Mouse (Mus musculus): ENCODE data around the gene Zfyve21. TPM values are rescaled to one million over a fixed set of nuclear protein-coding genes. Genes with fewer than 3 reads are reported as not detected.

The Zfyve21 gene
- 64.5 and 67.3 TPM in 2 replicates for polyA plus RNA-seq (2014; fragmentation: Nextera tagmentation; extraction: Ambion mirVana)

- Histone ChIP-seq H3K4me2 (ENCODE audit: low read depth) (peak within 1 kb of the TSS; percentile 83), H3K27ac (ENCODE audit: low read depth, low read length) (peak within 1 kb of the TSS; percentile 67), H3K4me3 (ENCODE audit: low read depth, low read length) (peak within 1 kb of the TSS; percentile 78), H3K27me3 (ENCODE audit: control insufficient read depth, insufficient read depth, low read length) (no peaks in the 10 kb centered on the region), H3K4me1 (ENCODE audit: control insufficient read depth, insufficient read depth, low read length) (peaks cover 22% of the 10 kb centered on the region), H3K36me3 (ENCODE audit: control insufficient read depth, insufficient read depth, low read length) (no peaks in the 10 kb centered on the region), H3K9me3 (ENCODE audit: control insufficient read depth, low read length) (no peaks in the 10 kb centered on the region), H3K9ac (ENCODE audit: low read length) (peak within 1 kb of the TSS; percentile 79)
- WGBS, result 0% methylated on average over 82 of the region's 87 CpGs
- ATAC-seq (ENCODE audit: insufficient read depth, low FRiP score, low TSS enrichment) (peak; percentile 99), DNase-seq (ENCODE audit: low spot score) (peak; percentile 98)
These were observed at the start of gene Zfyve21, which contains the start of gene Xrcc3 for GRCm38 (mm10) chr12:111813766-111814617. Gene Zfyve21, plus strand, starts transcription at chr12:111814170. Gene Xrcc3, minus strand, starts transcription at chr12:111813873.

- peak; percentile 38 for DNase-seq (ENCODE audit: low spot score)
- H3K4me1 ChIP-seq (ENCODE audit: control insufficient read depth, insufficient read depth, low read length), result peaks cover 21% of the 10 kb centered on the region
- whole genome bisulfite sequencing, result 36% methylated on average over 16 of the region's 16 CpGs
- H3K4me3 ChIP-seq (ENCODE audit: low read depth, low read length), result no peak overlapping the region
- H3K36me3 ChIP-seq (ENCODE audit: control insufficient read depth, insufficient read depth, low read length), result no peaks in the 10 kb centered on the region; the same call in 1 of the 2 replicates
- H3K27me3 ChIP-seq (ENCODE audit: control insufficient read depth, insufficient read depth, low read length), result no peaks in the 10 kb centered on the region
- peak overlapping the region; percentile 27; the same call in 1 of the 2 replicates for H3K4me2 ChIP-seq (ENCODE audit: low read depth)
- peak overlapping the region; percentile 31; the same call in 1 of the 2 replicates for H3K9ac ChIP-seq (ENCODE audit: low read length)
- H3K27ac ChIP-seq (ENCODE audit: low read depth, low read length), result 0 out of 2 replicates have a peak overlapping the region, but pooled peaks have one; percentile 23
- H3K9me3 ChIP-seq (ENCODE audit: control insufficient read depth, low read length), result no peaks in the 10 kb centered on the region
- 0 out of 2 replicates have a peak, but pooled peaks have one; percentile 45 for ATAC-seq (ENCODE audit: insufficient read depth, low FRiP score, low TSS enrichment)
These were observed 47.4 kb upstream of the Zfyve21 start for GRCm38 (mm10) chr12:111766313-111767236.

GRCm38 (mm10) chr12:111768322-111768928 lies 45.5 kb upstream of the Zfyve21 start:
- DNase-seq (ENCODE audit: low spot score) (no peak), ATAC-seq (ENCODE audit: insufficient read depth, low FRiP score, low TSS enrichment) (no peak)
- no peak overlapping the region for H3K4me3 ChIP-seq (ENCODE audit: low read depth, low read length)
- H3K4me2 ChIP-seq (ENCODE audit: low read depth), result no peak overlapping the region
- no peaks in the 10 kb centered on the region for H3K9me3 ChIP-seq (ENCODE audit: control insufficient read depth, low read length)
- H3K36me3 ChIP-seq (ENCODE audit: control insufficient read depth, insufficient read depth, low read length), result peaks cover 7% of the 10 kb centered on the region
- 92% methylated on average over 10 of the region's 10 CpGs for WGBS
- peaks cover 21% of the 10 kb centered on the region for H3K4me1 ChIP-seq (ENCODE audit: control insufficient read depth, insufficient read depth, low read length)
- H3K9ac ChIP-seq (ENCODE audit: low read length), result no peak overlapping the region
- no peaks in the 10 kb centered on the region for H3K27me3 ChIP-seq (ENCODE audit: control insufficient read depth, insufficient read depth, low read length)
- H3K27ac ChIP-seq (ENCODE audit: low read depth, low read length), result no peak overlapping the region

GRCm38 (mm10) chr12:111769306-111769705 lies 44.7 kb upstream of the Zfyve21 start:
- WGBS, result 42% methylated on average over 10 of the region's 10 CpGs
- H3K4me2 ChIP-seq (ENCODE audit: low read depth), result no peak overlapping the region
- H3K4me1 ChIP-seq (ENCODE audit: control insufficient read depth, insufficient read depth, low read length), result peaks cover 21% of the 10 kb centered on the region
- no peak overlapping the region for H3K27ac ChIP-seq (ENCODE audit: low read depth, low read length)
- H3K9me3 ChIP-seq (ENCODE audit: control insufficient read depth, low read length), result no peaks in the 10 kb centered on the region
- no peaks in the 10 kb centered on the region for H3K27me3 ChIP-seq (ENCODE audit: control insufficient read depth, insufficient read depth, low read length)
- peaks cover 8% of the 10 kb centered on the region for H3K36me3 ChIP-seq (ENCODE audit: control insufficient read depth, insufficient read depth, low read length)
- DNase-seq (ENCODE audit: low spot score), result no peak
- no peak for ATAC-seq (ENCODE audit: insufficient read depth, low FRiP score, low TSS enrichment)
- no peak overlapping the region for H3K4me3 ChIP-seq (ENCODE audit: low read depth, low read length)
- no peak overlapping the region for H3K9ac ChIP-seq (ENCODE audit: low read length)

GRCm38 (mm10) chr12:111769816-111770577 lies 44.0 kb upstream of the Zfyve21 start:
- ATAC-seq (ENCODE audit: insufficient read depth, low FRiP score, low TSS enrichment), result no peak
- Histone ChIP-seq H3K4me1 (ENCODE audit: control insufficient read depth, insufficient read depth, low read length) (peaks cover 21% of the 10 kb centered on the region), H3K27me3 (ENCODE audit: control insufficient read depth, insufficient read depth, low read length) (no peaks in the 10 kb centered on the region), H3K36me3 (ENCODE audit: control insufficient read depth, insufficient read depth, low read length) (peaks cover 14% of the 10 kb centered on the region), H3K9ac (ENCODE audit: low read length) (no peak overlapping the region), H3K4me2 (ENCODE audit: low read depth) (no peak overlapping the region), H3K9me3 (ENCODE audit: control insufficient read depth, low read length) (no peaks in the 10 kb centered on the region), H3K27ac (ENCODE audit: low read depth, low read length) (no peak overlapping the region), H3K4me3 (ENCODE audit: low read depth, low read length) (no peak overlapping the region)
- 72% methylated on average over 8 of the region's 9 CpGs for WGBS
- no peak for DNase-seq (ENCODE audit: low spot score)

GRCm38 (mm10) chr12:111770651-111771050 lies 43.3 kb upstream of the Zfyve21 start:
- H3K9me3 ChIP-seq (ENCODE audit: control insufficient read depth, low read length), result no peaks in the 10 kb centered on the region
- H3K4me2 ChIP-seq (ENCODE audit: low read depth), result no peak overlapping the region
- no peak overlapping the region for H3K9ac ChIP-seq (ENCODE audit: low read length)
- H3K27ac ChIP-seq (ENCODE audit: low read depth, low read length), result no peak overlapping the region
- WGBS, result 91% methylated on average over 10 of the region's 10 CpGs
- peaks cover 19% of the 10 kb centered on the region for H3K4me1 ChIP-seq (ENCODE audit: control insufficient read depth, insufficient read depth, low read length)
- no peak overlapping the region for H3K4me3 ChIP-seq (ENCODE audit: low read depth, low read length)
- ATAC-seq (ENCODE audit: insufficient read depth, low FRiP score, low TSS enrichment), result no peak
- H3K36me3 ChIP-seq (ENCODE audit: control insufficient read depth, insufficient read depth, low read length), result peaks cover 14% of the 10 kb centered on the region
- no peak for DNase-seq (ENCODE audit: low spot score)
- no peaks in the 10 kb centered on the region for H3K27me3 ChIP-seq (ENCODE audit: control insufficient read depth, insufficient read depth, low read length)

GRCm38 (mm10) chr12:111774156-111774555 lies 39.8 kb upstream of the Zfyve21 start:
- peaks cover 34% of the 10 kb centered on the region for H3K36me3 ChIP-seq (ENCODE audit: control insufficient read depth, insufficient read depth, low read length)
- no peak for ATAC-seq (ENCODE audit: insufficient read depth, low FRiP score, low TSS enrichment)
- H3K27ac ChIP-seq (ENCODE audit: low read depth, low read length), result no peak overlapping the region

More at GRCm38 (mm10) chr12:111774156-111774555, 39.8 kb upstream of the Zfyve21 start:
- no peak for DNase-seq (ENCODE audit: low spot score)
- Histone ChIP-seq H3K27me3 (ENCODE audit: control insufficient read depth, insufficient read depth, low read length) (no peaks in the 10 kb centered on the region), H3K4me3 (ENCODE audit: low read depth, low read length) (no peak overlapping the region), H3K4me2 (ENCODE audit: low read depth) (no peak overlapping the region), H3K4me1 (ENCODE audit: control insufficient read depth, insufficient read depth, low read length) (0 out of 2 replicates have a peak, but pooled peaks cover 3% of the 10 kb centered on the region), H3K9me3 (ENCODE audit: control insufficient read depth, low read length) (no peaks in the 10 kb centered on the region), H3K9ac (ENCODE audit: low read length) (no peak overlapping the region)
- 91% methylated on average over 16 of the region's 16 CpGs for WGBS
